Mouse (Mus musculus) ovary, postnatal 10 days (tissue): ENCODE results near the gene Slc46a3.
"Not testable (repeated sequence)": the region's sequence is repeated elsewhere in the genome, so short reads cannot be mapped to it uniquely, and the experiment has no call there.

Experiments used
- DNase-seq: peaks from one replicate; pipeline ENCODE4 v3.0.0; 2022; ENCODE audit warnings: low spot score

Slc46a3 gene

GRCm38 (mm10) chr5:147894455-147895076, at the start of gene Slc46a3:
TSS of gene Slc46a3 (minus strand) at chr5:147894815.
- DNase-seq: peak; percentile 88

GRCm38 (mm10) chr5:147939226-147939625, 44.6 kb upstream of the Slc46a3 start:
- no peak for DNase-seq

- DNase-seq: no peak
These were observed 40.5 kb upstream of the Slc46a3 start for GRCm38 (mm10) chr5:147935096-147935495.

DNA sequence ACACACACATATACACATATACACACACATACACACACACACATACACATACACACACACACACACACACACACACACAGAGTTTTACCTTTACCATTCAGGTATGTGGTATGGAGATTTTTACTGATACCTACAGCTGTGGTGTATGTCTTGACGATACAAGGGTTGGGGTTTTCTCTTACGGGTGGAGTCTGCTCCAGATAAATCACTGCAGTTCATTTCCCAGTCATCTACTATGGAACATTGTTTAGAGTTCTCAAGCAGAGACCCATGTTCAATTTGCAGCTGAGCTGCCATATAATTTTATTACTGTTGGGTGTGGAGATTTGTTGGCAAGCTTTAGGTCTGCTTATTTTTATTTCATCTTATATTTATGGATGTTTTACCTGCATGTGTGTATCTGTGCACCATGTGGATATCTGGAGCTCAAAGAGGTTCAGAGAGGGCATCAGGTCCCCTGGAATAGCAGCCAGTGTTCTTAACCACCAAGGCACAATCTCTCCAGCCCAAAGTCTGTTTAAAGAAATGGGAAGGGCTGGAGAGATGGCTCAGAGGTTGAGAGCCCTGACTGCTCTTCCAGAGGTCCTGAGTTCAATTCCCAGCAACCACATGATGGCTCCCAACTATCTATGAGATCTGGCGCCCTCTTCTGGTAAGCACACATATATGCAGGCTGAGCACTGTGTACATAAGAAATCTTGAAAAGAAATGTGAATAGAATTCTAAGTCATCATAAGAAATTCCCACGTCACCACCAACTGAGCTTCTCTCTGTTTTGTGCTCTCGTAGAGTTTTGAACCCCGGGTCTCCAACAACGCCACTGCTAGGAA, 34.3 kb upstream of the Slc46a3 start:
- no peak for DNase-seq

GRCm38 (mm10) chr5:147925935-147926604, 31.5 kb upstream of the Slc46a3 start:
- DNase-seq: no peak

GRCm38 (mm10) chr5:147924621-147925020, 30.0 kb upstream of the Slc46a3 start:
- no peak for DNase-seq

- no peak for DNase-seq
These were observed 23.6 kb upstream of the Slc46a3 start for GRCm38 (mm10) chr5:147918044-147918846.

DNA sequence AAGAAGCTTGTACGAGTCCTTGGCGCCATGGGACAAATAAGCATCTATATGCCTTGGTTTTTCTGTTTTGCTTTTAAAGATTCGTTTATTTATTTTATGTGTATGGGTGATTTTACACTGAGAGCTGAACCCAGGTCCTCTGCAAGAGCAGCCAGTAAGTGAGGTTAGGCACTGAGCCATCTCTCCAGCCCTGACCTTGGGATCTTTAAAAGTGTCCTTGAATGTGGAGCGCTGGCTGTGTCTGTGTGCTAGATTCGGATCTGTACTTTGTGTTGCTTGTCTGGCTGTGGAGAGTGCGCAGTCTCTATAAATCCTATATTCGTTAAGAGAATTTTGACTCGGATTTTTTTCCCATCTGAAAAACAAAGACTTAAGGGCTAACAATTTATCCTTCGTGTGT, 21.6 kb upstream of the Slc46a3 start:
- no peak for DNase-seq

- DNase-seq: no peak
These were observed 20.5 kb upstream of the Slc46a3 start for GRCm38 (mm10) chr5:147915038-147915566.

GRCm38 (mm10) chr5:147913241-147913842, 18.7 kb upstream of the Slc46a3 start:
- no peak for DNase-seq

GRCm38 (mm10) chr5:147911744-147912143, 17.1 kb upstream of the Slc46a3 start:
- no peak for DNase-seq

- DNase-seq: no peak
These were observed 16.3 kb upstream of the Slc46a3 start for GRCm38 (mm10) chr5:147910807-147911509.

DNA sequence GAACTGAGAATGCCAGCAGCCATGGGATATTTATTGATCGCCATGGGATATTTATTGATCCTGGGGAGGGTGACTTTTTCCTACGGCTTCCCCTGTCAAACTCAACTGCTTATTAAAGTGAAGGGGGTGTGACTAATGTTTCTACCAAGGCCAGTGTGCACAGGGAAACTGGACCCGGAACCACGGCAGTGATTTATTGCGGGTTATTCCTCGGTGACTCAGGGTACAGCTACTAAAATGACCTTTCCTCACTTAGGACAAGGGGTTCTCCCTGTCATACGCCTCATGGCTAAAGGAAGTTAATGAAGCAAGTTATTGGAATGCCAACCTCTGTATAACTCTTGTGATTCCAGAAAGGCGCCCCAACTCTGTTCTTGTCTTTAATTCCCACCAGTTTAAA, 13.2 kb upstream of the Slc46a3 start:
- no peak for DNase-seq

- DNase-seq: no peak
These were observed 12.5 kb upstream of the Slc46a3 start for GRCm38 (mm10) chr5:147907144-147907543.

- no peak for DNase-seq
These were observed 8.6 kb upstream of the Slc46a3 start for GRCm38 (mm10) chr5:147903166-147903565.

- no peak for DNase-seq
These were observed 7.6 kb upstream of the Slc46a3 start for GRCm38 (mm10) chr5:147902008-147902757.

- no peak for DNase-seq
These were observed 4.4 kb upstream of the Slc46a3 start for GRCm38 (mm10) chr5:147898968-147899549.

- no peak for DNase-seq
These were observed 3.6 kb upstream of the Slc46a3 start for GRCm38 (mm10) chr5:147898254-147898653.

GRCm38 (mm10) chr5:147896501-147896900, 1.9 kb upstream of the Slc46a3 start:
- DNase-seq: not testable (repeated sequence)
